Mouse (Mus musculus) hematopoietic multipotent progenitor cell, adult 10-12 weeks (in vitro differentiated cells): ENCODE data around the gene Kdm4d. TPM values are rescaled to one million over a fixed set of nuclear protein-coding genes. Genes with fewer than 3 reads are reported as not detected.

Experiments used
- polyA plus RNA-seq: library from polyadenylated mRNA; stranded (reverse); fragments of >175 nt; gene quantifications from 2 replicates; pipeline ENCODE4 v1.2.3, GENCODE M21; 2012; ENCODE audit warnings: low replicate concordance

The Kdm4d gene
- 0.37 and 0.47 TPM in 2 replicates for polyA plus RNA-seq

DNA sequence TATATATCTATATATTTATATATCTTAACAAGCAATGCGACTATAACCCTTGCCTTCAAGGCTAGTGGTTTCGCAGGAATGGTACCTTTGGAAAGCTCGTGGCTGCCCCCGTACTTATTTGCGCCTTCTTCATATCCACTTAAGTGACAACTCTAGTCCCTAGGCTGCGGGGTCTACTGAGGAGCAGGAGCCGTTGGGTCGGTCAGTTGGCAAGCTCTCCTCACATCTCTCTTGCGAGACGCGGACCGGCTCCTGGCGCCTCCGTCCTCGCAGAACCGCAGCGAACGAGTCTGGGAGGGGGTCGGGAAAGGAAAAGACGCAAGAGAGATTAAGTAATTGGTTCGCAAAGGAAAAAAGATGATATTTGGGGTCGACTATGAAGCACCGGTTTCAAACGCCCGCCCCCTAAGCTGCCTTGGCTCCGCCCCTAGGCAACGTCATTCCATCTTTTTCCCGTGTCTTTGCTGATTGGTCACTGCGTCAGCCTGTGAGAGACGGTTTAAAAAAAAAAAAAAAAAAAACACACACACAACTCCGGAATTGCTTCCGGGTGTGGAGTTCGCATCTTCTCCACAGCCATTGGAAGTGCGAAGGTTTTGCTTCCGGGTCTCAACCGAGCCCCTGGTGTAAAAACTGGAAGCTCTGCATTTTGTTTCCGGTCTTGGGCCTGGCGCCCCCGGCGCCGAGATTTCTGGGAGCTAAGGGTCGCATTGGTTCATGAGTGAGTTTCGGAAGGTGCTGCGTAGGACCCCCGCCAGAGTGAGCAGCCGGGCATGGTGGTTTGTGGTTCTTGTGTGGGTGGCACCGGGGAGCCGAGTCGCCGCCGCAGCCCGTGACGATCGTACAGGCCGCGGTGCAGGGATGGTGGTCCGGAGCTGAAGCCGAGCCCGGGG is at the start of gene Kdm4d, which contains the start of gene Cwc15:
Gene Kdm4d (minus strand): TSS at position 460 of the 893 bp plus-strand sequence.
Gene Cwc15 (plus strand): TSS at position 595 of the 893 bp plus-strand sequence.

Other genes starting within 250 kb of the Kdm4d start
- 93.9 and 295 TPM in 2 replicates for gene Sesn3, start 225.4 kb downstream of the Kdm4d start, polyA plus RNA-seq
- 48.8 and 60.2 TPM in 2 replicates for gene Endod1, start 119.0 kb downstream of the Kdm4d start, polyA plus RNA-seq
- gene Cwc15, start 135 bp upstream of the Kdm4d start, polyA plus RNA-seq, result 7.3 and 21.5 TPM in 2 replicates
- gene Amotl1, start 144.6 kb upstream of the Kdm4d start, polyA plus RNA-seq, result 0.07 and 0.82 TPM in 2 replicates
- not detected in 2 replicates for gene Piwil4, start 240.3 kb upstream of the Kdm4d start, polyA plus RNA-seq